Mouse (Mus musculus): ENCODE data around the gene Ak4. TPM values are rescaled to one million over a fixed set of nuclear protein-coding genes. Genes with fewer than 3 reads are reported as not detected.

The Ak4 gene
- total RNA-seq, 1 experiment = 48.1 TPM

DNA sequence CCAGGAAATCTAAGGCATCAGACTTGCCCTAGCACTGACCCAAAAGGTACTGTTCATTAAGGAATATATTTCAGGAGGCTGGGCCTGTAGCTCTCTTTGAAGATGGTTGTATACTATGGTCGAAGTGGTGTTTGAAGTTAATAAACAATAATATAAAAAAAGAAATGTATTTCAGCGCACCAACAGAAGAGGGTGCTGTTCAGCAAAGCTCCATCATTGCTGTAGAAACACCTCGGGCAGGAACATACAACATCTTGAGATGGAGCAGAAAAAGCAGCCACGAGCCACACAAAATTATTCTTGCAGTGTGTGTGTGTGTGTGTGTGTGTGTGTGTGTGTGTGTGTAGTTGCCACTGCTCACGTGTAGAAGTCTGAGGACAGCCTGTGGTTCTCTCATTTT is 51.5 kb downstream of the Ak4 start:
- no peak overlapping the region for H3K27ac ChIP-seq (ENCODE audit: insufficient read depth, low read depth, low read length, poor library complexity, severe bottlenecking)
- H3K4me3 ChIP-seq (ENCODE audit: insufficient read depth in 1 of 2, low read depth in 1 of 2, low read length in 2 of 2, poor library complexity in 1 of 2, severe bottlenecking in 1 of 2) = no peak overlapping the region
- TF ChIP-seq MAFK (IDR thresholded peaks at IDR 0.05; ENCODE audit: insufficient read depth, low read depth, low read length) (no peak), CHD2 (IDR thresholded peaks at IDR 0.05; ENCODE audit: low read depth, low read length) (no peak), HCFC1 (IDR thresholded peaks at IDR 0.05; ENCODE audit: borderline replicate concordance, insufficient read depth, low read length) (no peak), ZNF384 (IDR thresholded peaks at IDR 0.05; ENCODE audit: low read depth, low read length) (no peak), ZC3H11A (IDR thresholded peaks at IDR 0.05; ENCODE audit: borderline replicate concordance, low read depth, low read length) (no peak)
- no peak for DNase-seq (ENCODE audit: low read depth, low spot score)
- H3K9ac ChIP-seq (ENCODE audit: insufficient read depth, low read depth, low read length, poor library complexity, severe bottlenecking) = no peak overlapping the region
- no peaks in the 10 kb centered on the region for H3K9me3 ChIP-seq (ENCODE audit: control insufficient read depth, insufficient read depth, low read depth, low read length)
- 0 out of 4 replicates have a peak, but pooled peaks cover 0 to 2% of the 10 kb centered on the region in 2 experiments for H3K4me1 ChIP-seq (ENCODE audit: control insufficient read depth in 2 of 2, insufficient read depth in 2 of 2, low read length in 2 of 2, poor library complexity in 1 of 2)
- H3K36me3 ChIP-seq (ENCODE audit: control insufficient read depth, insufficient read depth, low read length, poor library complexity, severe bottlenecking) = peaks cover 6% of the 10 kb centered on the region; the same call in 1 of the 2 replicates
- in situ Hi-C loops (cut with MboI; ENCODE audit: low sequenced_read_pairs in 2 of 2, unreplicated experiment in 2 of 2) = no loop called here

DNA sequence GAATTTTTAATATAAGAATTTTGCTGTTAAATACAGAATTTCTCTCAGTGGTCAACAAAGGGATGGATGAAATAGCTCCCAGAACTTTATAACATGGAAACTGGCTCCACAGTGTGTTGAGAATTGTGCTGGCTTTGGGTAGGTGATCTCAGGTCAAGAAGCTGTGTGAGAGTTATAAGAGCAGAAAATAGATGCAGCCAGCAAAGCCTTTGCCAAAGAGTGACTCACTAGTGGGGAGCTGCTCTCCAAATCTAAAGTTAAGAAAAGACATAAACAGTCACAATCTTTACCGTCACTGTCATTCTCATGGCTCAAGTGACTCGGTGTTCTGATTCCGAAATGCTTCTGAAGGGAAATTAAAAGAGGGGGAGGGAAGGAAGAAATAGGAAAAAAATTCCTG is 53.7 kb downstream of the Ak4 start:
- TF ChIP-seq MAFK (IDR thresholded peaks at IDR 0.05; ENCODE audit: insufficient read depth, low read depth, low read length) = no peak
- no peak for TF ChIP-seq CHD2 (IDR thresholded peaks at IDR 0.05; ENCODE audit: low read depth, low read length)
- TF ChIP-seq ZC3H11A (IDR thresholded peaks at IDR 0.05; ENCODE audit: borderline replicate concordance, low read depth, low read length) = no peak
- TF ChIP-seq HCFC1 (IDR thresholded peaks at IDR 0.05; ENCODE audit: borderline replicate concordance, insufficient read depth, low read length) = no peak
- no peak for TF ChIP-seq ZNF384 (IDR thresholded peaks at IDR 0.05; ENCODE audit: low read depth, low read length)
- H3K9me3 ChIP-seq (ENCODE audit: control insufficient read depth, insufficient read depth, low read depth, low read length) = no peaks in the 10 kb centered on the region
- no peak overlapping the region for H3K27ac ChIP-seq (ENCODE audit: insufficient read depth, low read depth, low read length, poor library complexity, severe bottlenecking)
- H3K9ac ChIP-seq (ENCODE audit: insufficient read depth, low read depth, low read length, poor library complexity, severe bottlenecking) = no peak overlapping the region
- no peaks in the 10 kb centered on the region for H3K36me3 ChIP-seq (ENCODE audit: control insufficient read depth, insufficient read depth, low read length, poor library complexity, severe bottlenecking)
- H3K4me1 ChIP-seq (ENCODE audit: control insufficient read depth in 2 of 2, insufficient read depth in 2 of 2, low read length in 2 of 2, poor library complexity in 1 of 2) = 0 out of 4 replicates have a peak, but pooled peaks cover 0 to 2% of the 10 kb centered on the region in 2 experiments
- in situ Hi-C loops (cut with MboI; ENCODE audit: low sequenced_read_pairs in 2 of 2, unreplicated experiment in 2 of 2) = no loop called here
- H3K4me3 ChIP-seq (ENCODE audit: insufficient read depth in 1 of 2, low read depth in 1 of 2, low read length in 2 of 2, poor library complexity in 1 of 2, severe bottlenecking in 1 of 2) = no peak overlapping the region
- DNase-seq (ENCODE audit: low read depth, low spot score) = no peak

DNA sequence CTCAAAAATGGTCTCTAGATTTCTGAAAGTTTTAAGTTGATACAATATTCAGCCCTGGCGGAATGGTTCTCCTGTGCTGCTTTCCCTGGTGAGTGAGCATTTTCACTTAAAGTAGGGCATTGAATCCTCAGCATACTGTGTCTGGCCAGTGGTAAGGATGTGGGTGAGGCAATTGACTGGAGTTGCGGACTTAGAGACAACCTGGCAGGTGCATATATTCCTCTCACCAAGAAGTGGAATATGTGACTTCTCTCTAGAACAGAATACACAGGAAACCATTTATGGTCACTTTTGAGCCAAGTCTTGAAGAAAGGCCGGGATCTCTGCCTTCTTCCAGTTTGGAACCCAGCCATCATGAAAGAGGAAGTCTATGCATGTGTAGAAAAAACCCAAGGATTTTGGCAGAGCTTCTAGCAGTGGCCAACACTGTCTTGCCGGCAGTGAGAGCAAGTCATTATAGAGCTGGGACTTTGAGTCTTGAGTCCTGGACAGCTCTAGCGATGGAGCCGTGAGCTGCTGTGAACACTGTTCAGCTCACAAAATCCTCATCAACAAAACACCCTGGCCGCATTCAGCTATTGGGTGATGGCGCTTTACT is 71.3 kb downstream of the Ak4 start:
- no peak overlapping the region for H3K27ac ChIP-seq (ENCODE audit: insufficient read depth, low read depth, low read length, poor library complexity, severe bottlenecking)
- in situ Hi-C loops (cut with MboI; ENCODE audit: low sequenced_read_pairs in 2 of 2, unreplicated experiment in 2 of 2) = no loop called here
- DNase-seq (ENCODE audit: low read depth, low spot score) = no peak

DNA sequence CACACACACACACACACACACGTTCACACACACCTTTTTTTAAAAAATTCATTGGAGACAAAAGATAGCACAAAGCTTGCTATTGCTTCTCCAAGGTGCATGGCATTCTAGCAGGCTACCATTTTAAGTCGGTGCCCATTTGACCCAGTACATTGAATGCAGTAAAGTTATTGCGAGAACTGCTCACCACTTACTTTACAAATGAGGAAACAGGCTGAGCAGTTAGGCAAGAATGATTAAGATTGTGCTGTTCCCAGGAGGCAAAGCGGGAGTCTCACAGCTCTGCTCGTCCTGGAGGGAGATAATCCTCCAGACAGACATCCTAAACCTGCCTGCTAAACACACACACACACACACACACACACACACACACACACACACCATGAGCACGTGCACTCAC is 72.6 kb downstream of the Ak4 start:
- Histone ChIP-seq H3K9me3 (ENCODE audit: control insufficient read depth, insufficient read depth, low read depth, low read length) (no peaks in the 10 kb centered on the region), H3K36me3 (ENCODE audit: control insufficient read depth, insufficient read depth, low read length, poor library complexity, severe bottlenecking) (no peaks in the 10 kb centered on the region), H3K4me1 (ENCODE audit: control insufficient read depth in 2 of 2, insufficient read depth in 2 of 2, low read length in 2 of 2, poor library complexity in 1 of 2) (peaks cover 0 to 4% of the 10 kb centered on the region in 2 experiments; a peak in 1 of 4 replicates), H3K9ac (ENCODE audit: insufficient read depth, low read depth, low read length, poor library complexity, severe bottlenecking) (no peak overlapping the region), H3K27ac (ENCODE audit: insufficient read depth, low read depth, low read length, poor library complexity, severe bottlenecking) (no peak overlapping the region), H3K4me3 (ENCODE audit: insufficient read depth in 1 of 2, low read depth in 1 of 2, low read length in 2 of 2, poor library complexity in 1 of 2, severe bottlenecking in 1 of 2) (no peak overlapping the region)
- no peak for TF ChIP-seq CHD2 (IDR thresholded peaks at IDR 0.05; ENCODE audit: low read depth, low read length)
- no peak for TF ChIP-seq ZC3H11A (IDR thresholded peaks at IDR 0.05; ENCODE audit: borderline replicate concordance, low read depth, low read length)
- no peak for TF ChIP-seq ZNF384 (IDR thresholded peaks at IDR 0.05; ENCODE audit: low read depth, low read length)
- no peak for DNase-seq (ENCODE audit: low read depth, low spot score)
- in situ Hi-C loops (cut with MboI; ENCODE audit: low sequenced_read_pairs in 2 of 2, unreplicated experiment in 2 of 2) = no loop called here

More for the DNA sequence above, 71.3 kb downstream of the Ak4 start:
- no peak overlapping the region for H3K9ac ChIP-seq (ENCODE audit: insufficient read depth, low read depth, low read length, poor library complexity, severe bottlenecking)
- H3K36me3 ChIP-seq (ENCODE audit: control insufficient read depth, insufficient read depth, low read length, poor library complexity, severe bottlenecking) = no peaks in the 10 kb centered on the region
- H3K9me3 ChIP-seq (ENCODE audit: control insufficient read depth, insufficient read depth, low read depth, low read length) = no peaks in the 10 kb centered on the region
- peaks cover 0 to 4% of the 10 kb centered on the region in 2 experiments; a peak in 1 of 4 replicates for H3K4me1 ChIP-seq (ENCODE audit: control insufficient read depth in 2 of 2, insufficient read depth in 2 of 2, low read length in 2 of 2, poor library complexity in 1 of 2)
- TF ChIP-seq ZC3H11A (IDR thresholded peaks at IDR 0.05; ENCODE audit: borderline replicate concordance, low read depth, low read length) (no peak), MAFK (IDR thresholded peaks at IDR 0.05; ENCODE audit: insufficient read depth, low read depth, low read length) (no peak), ZNF384 (IDR thresholded peaks at IDR 0.05; ENCODE audit: low read depth, low read length) (no peak), CHD2 (IDR thresholded peaks at IDR 0.05; ENCODE audit: low read depth, low read length) (no peak)
- H3K4me3 ChIP-seq (ENCODE audit: insufficient read depth in 1 of 2, low read depth in 1 of 2, low read length in 2 of 2, poor library complexity in 1 of 2, severe bottlenecking in 1 of 2) = no peak overlapping the region

All from ES-E14 (cell line).